In the genomic region with DNA sequence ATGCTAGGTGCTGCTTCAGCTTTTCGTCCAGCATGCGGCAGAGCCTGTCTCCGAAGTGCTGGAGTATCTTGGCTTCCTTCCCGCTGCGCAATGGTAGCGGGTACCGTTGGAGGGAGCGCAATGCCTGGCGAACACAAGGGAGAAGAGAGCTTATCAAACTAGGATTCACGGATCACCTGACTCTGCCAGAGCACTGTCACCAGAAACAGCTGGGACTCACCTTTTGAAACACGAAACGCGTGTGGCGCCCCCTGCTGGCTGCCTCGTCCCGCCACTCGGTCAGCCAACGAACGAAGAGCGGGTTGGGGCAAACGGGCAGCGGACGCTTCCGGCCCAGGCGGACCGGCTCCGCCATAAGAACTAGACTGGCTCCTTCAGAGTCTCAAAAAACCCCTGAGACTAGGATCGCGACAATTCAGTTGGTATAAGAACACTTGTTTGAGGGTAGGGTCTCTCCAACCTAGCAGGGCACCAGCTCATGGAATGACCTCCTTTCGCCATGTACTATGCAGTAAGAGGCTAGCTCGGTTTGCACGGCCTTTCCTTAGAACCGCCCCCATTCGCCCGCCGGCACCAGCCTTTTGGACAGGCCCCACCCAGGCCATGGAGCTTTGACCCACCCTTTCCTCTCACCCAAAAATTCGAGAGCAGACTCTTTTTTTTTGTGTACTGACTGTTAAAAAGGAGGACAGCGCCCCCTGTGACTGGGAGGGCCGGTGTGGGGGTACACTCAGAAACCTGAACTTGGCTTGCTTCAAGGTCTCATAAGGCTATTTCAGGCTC, we compare ENCODE assay signal across 7 mouse cellular contexts. TPM values are rescaled to one million over a fixed set of nuclear protein-coding genes. Genes with fewer than 3 reads are reported as not detected.
DNase-seq lines count a peak whose midpoint lies in the region; ATAC-seq lines count a peak whose summit lies in the region.

A gene (minus strand): TSS at position 635 of the 783 bp plus-strand sequence.

- H3K36me3 ChIP-seq in embryonic facial prominence, embryonic 11.5 days (replicated peaks; ENCODE audit: control insufficient read depth, insufficient read depth, low read depth, low read length): peaks cover 4% of the 10 kb centered on the region
- peaks cover 53% of the 10 kb centered on the region for H3K36me3 ChIP-seq in limb, embryonic 10.5 days
- peaks cover 48% of the 10 kb centered on the region for H3K36me3 ChIP-seq in midbrain, embryonic 13.5 days

- H3K9ac ChIP-seq in embryonic facial prominence, embryonic 11.5 days (replicated peaks; ENCODE audit: low read length): peak within 1 kb of the TSS; percentile 75
- H3K9ac ChIP-seq in midbrain, embryonic 13.5 days (replicated peaks): peak within 1 kb of the TSS; percentile 71

- peak within 1 kb of the TSS; percentile 81 for H3K4me2 ChIP-seq in embryonic facial prominence, embryonic 11.5 days (ENCODE audit: low read depth, low read length)
- peak within 1 kb of the TSS; percentile 92 for H3K4me2 ChIP-seq in midbrain, embryonic 13.5 days (replicated peaks)

- H3K27me3 ChIP-seq in embryonic facial prominence, embryonic 11.5 days (ENCODE audit: control insufficient read depth, insufficient read depth, low read length): no peaks in the 10 kb centered on the region
- H3K27me3 ChIP-seq in limb, embryonic 10.5 days (ENCODE audit: low read depth, poor library complexity, severe bottlenecking): no peaks in the 10 kb centered on the region
- no peaks in the 10 kb centered on the region for H3K27me3 ChIP-seq in midbrain, embryonic 13.5 days

- DNase-seq in adrenal gland, postnatal 10 days: peak; percentile 98
- DNase-seq in embryonic facial prominence, embryonic 11.5 days (ENCODE audit: low spot score): peak; percentile 97
- DNase-seq in kidney, adult 11 months: peak; percentile 98
- DNase-seq in limb, embryonic 10.5 days (ENCODE audit: low spot score): peak; percentile 98
- DNase-seq in spleen, adult 12 weeks (ENCODE audit: low spot score): peak; percentile 92

- H3K27ac ChIP-seq in embryonic facial prominence, embryonic 11.5 days (replicated peaks; ENCODE audit: low read depth, low read length): peak within 1 kb of the TSS; percentile 99
- H3K27ac ChIP-seq in limb, embryonic 10.5 days: peak within 1 kb of the TSS; percentile 97
- peak within 1 kb of the TSS; percentile 100 for H3K27ac ChIP-seq in midbrain, embryonic 13.5 days

- peak within 1 kb of the TSS; percentile 48 for H3K4me3 ChIP-seq in embryonic facial prominence, embryonic 11.5 days (ENCODE audit: low read depth, low read length)
- H3K4me3 ChIP-seq in limb, embryonic 10.5 days: peak within 1 kb of the TSS; percentile 97
- H3K4me3 ChIP-seq in midbrain, embryonic 13.5 days (replicated peaks): peak within 1 kb of the TSS; percentile 54

- H3K9me3 ChIP-seq in embryonic facial prominence, embryonic 11.5 days (replicated peaks; ENCODE audit: control insufficient read depth, low read length): no peaks in the 10 kb centered on the region
- no peaks in the 10 kb centered on the region for H3K9me3 ChIP-seq in limb, embryonic 10.5 days (replicated peaks)
- H3K9me3 ChIP-seq in midbrain, embryonic 13.5 days: no peaks in the 10 kb centered on the region

- ATAC-seq in embryonic facial prominence, embryonic 11.5 days (replicated peaks; ENCODE audit: insufficient number of reproducible peaks, low FRiP score, low TSS enrichment, low read depth): peak; percentile 72
- peak; percentile 29 for ATAC-seq in granulocyte monocyte progenitor cell, adult 5-6 weeks (replicated peaks; ENCODE audit: poor library complexity, severe bottlenecking)
- ATAC-seq in midbrain, embryonic 13.5 days: peak; percentile 55

- no peaks in the 10 kb centered on the region for H3K4me1 ChIP-seq in embryonic facial prominence, embryonic 11.5 days (ENCODE audit: control insufficient read depth, insufficient read depth, low read length)
- H3K4me1 ChIP-seq in limb, embryonic 10.5 days: peaks cover 41% of the 10 kb centered on the region
- H3K4me1 ChIP-seq in midbrain, embryonic 13.5 days (replicated peaks): peaks cover 50% of the 10 kb centered on the region

- WGBS in embryonic facial prominence, embryonic 11.5 days: under 1% methylated on average over 39 of the region's 39 CpGs
- WGBS in limb, embryonic 10.5 days: 1% methylated on average over 39 of the region's 39 CpGs
- under 1% methylated on average over 39 of the region's 39 CpGs for WGBS in midbrain, embryonic 13.5 days

RNA-seq across cellular contexts. Expression of the gene that starts here (rescaled TPM):
- 10 to 100 TPM; 25.2 to 27.4 TPM for total RNA-seq in adrenal gland, postnatal 10 days (2021)
- 29.6 and 39.2 TPM in 2 replicates for polyA plus RNA-seq in embryonic facial prominence, embryonic 11.5 days (2014; fragmentation: Nextera tagmentation; extraction: Ambion mirVana)
- 23.9 and 39.7 TPM in 2 replicates for total RNA-seq in granulocyte monocyte progenitor cell, adult 5-6 weeks (2014; fragmentation: Nextera tagmentation)
- total RNA-seq in granulocyte monocyte progenitor cell, adult 5-6 weeks (2017): 9.4 and 13.5 TPM in 2 replicates
- 38.2 and 40.4 TPM in 2 replicates for polyA plus RNA-seq in limb, embryonic 10.5 days (2016; fragmentation: Nextera tagmentation; extraction: Ambion mirVana)
- 52.1 and 53.2 TPM in 2 replicates for polyA plus RNA-seq in midbrain, embryonic 13.5 days (2015; fragmentation: Nextera tagmentation; extraction: Ambion mirVana)

Comparison
In these comparisons a context has a peak if more than half of its experiments do, and no peak if none do; other contexts are left out.
1. Peak in every context shown above with its lines: DNase-seq, ATAC-seq, H3K4me3 ChIP-seq and H3K27ac ChIP-seq.